ENCODE assay signal across 9 mouse cellular contexts in the genomic region with DNA sequence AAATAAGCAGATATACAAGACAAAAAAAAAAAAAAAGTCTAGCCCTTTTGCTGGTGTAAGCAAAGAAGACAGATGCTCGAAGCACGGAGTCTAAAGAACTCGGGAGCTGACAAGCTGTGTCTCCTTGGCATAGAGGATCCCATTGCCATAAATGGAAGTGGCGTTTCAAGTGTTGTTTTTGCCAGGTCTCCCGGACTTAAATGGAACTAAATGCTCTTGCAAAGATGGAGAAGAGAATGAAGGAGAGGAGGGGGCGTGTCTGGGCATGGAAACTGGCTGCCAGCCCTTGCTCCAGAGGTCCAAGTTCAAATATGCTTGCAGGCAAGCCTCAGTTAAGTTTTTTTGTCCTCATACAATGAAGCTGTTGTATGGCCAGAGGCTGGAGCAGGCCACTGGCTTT. TPM values are rescaled to one million over a fixed set of nuclear protein-coding genes. Genes with fewer than 3 reads are reported as not detected.
DNase-seq lines count a peak whose midpoint lies in the region; ATAC-seq and TF ChIP-seq lines count a peak whose summit lies in the region.
"Had no signal": no experiment of that assay in that cellular context is flagged by ENCODE, and none has a peak within 500 bp of the region (broad histone marks: within the 10 kb centered on the region; RNA-seq: fewer than 3 reads in every experiment).

No protein-coding gene starts in this region.

- ATAC-seq in heart, embryonic 13.5 days (ENCODE audit: extremely low read depth, insufficient number of reproducible peaks, low FRiP score, low TSS enrichment) = no peak; the same call in 1 of the 2 replicates

- no peak for TF ChIP-seq POLR2A in testis, adult 2 months (IDR thresholded peaks at IDR 0.05; ENCODE audit: control insufficient read depth, low read depth, low read length)
- no peak for TF ChIP-seq POLR2A in kidney, adult 2 months (IDR thresholded peaks at IDR 0.05; ENCODE audit: low read depth, low read length)

- H3K27me3 ChIP-seq in heart, embryonic 13.5 days (replicated peaks) = peaks cover 4% of the 10 kb centered on the region
- H3K27me3 ChIP-seq in testis, adult 2 months (ENCODE audit: control insufficient read depth, insufficient read depth, low read length) = no peaks in the 10 kb centered on the region
- no peaks in the 10 kb centered on the region for H3K27me3 ChIP-seq in kidney, adult 2 months (replicated peaks; ENCODE audit: control insufficient read depth, insufficient read depth, low read length)
- H3K27me3 ChIP-seq: liver, embryonic 13.5 days had no signal

- H3K9me3 ChIP-seq in heart, embryonic 13.5 days = no peaks in the 10 kb centered on the region
- H3K9me3 ChIP-seq: liver, embryonic 13.5 days had no signal

- TF ChIP-seq CTCF in testis, adult 2 months (IDR thresholded peaks at IDR 0.05; ENCODE audit: control insufficient read depth, insufficient read depth, insufficient replicate concordance, low read depth, low read length) = no peak
- TF ChIP-seq CTCF in kidney, adult 2 months (conservative IDR thresholded peaks at IDR 0.05; ENCODE audit: insufficient read depth, insufficient read length, low read depth, low read length) = no peak

- H3K4me2 ChIP-seq in heart, embryonic 13.5 days = peak overlapping the region; percentile 45
- H3K4me2 ChIP-seq: liver, embryonic 13.5 days had no signal

- no peak for DNase-seq in heart, adult 8-10 months (ENCODE audit: low spot score)
- DNase-seq in testis, postnatal 10 days (ENCODE audit: low spot score) = no peak
- peak; percentile 68 for DNase-seq in kidney, adult 2 months
- DNase-seq in telencephalon, adult 2 months (ENCODE audit: low read depth, low spot score) = peak; percentile 68
- no peak for DNase-seq in spleen, adult 12 weeks (ENCODE audit: low spot score)
- no peak for DNase-seq in neural tube, embryonic 10.5 days (ENCODE audit: extremely low spot score, low spot score)
- DNase-seq: liver, embryonic 13.5 days had no signal

- H3K9ac ChIP-seq in heart, embryonic 13.5 days = 0 out of 2 replicates have a peak overlapping the region, but pooled peaks have one; percentile 7
- H3K9ac ChIP-seq: liver, embryonic 13.5 days had no signal

- H3K4me1 ChIP-seq in heart, embryonic 13.5 days = peaks cover 41% of the 10 kb centered on the region
- no peaks in the 10 kb centered on the region for H3K4me1 ChIP-seq in testis, adult 2 months (ENCODE audit: control insufficient read depth, insufficient read depth, low read length)
- peaks cover 9% of the 10 kb centered on the region for H3K4me1 ChIP-seq in kidney, adult 2 months (ENCODE audit: control insufficient read depth, insufficient read depth, low read length)

- no peaks in the 10 kb centered on the region for H3K36me3 ChIP-seq in heart, embryonic 13.5 days
- H3K36me3 ChIP-seq in testis, adult 2 months (ENCODE audit: control insufficient read depth, insufficient read depth, low read length) = no peaks in the 10 kb centered on the region
- no peaks in the 10 kb centered on the region for H3K36me3 ChIP-seq in kidney, adult 2 months (ENCODE audit: control insufficient read depth, insufficient read depth, low read length)
- H3K36me3 ChIP-seq: liver, embryonic 13.5 days had no signal

- 27% methylated on average over 6 of the region's 6 CpGs for WGBS in heart, embryonic 13.5 days
- WGBS in kidney, adult 2 months = 34% methylated on average over 6 of the region's 6 CpGs

- peak overlapping the region; percentile 32; the same call in 1 of the 2 replicates for H3K27ac ChIP-seq in heart, embryonic 13.5 days (replicated peaks)
- H3K27ac ChIP-seq in testis, adult 2 months (ENCODE audit: control insufficient read depth, insufficient read depth, low read depth, low read length) = no peak overlapping the region
- no peak overlapping the region for H3K27ac ChIP-seq in kidney, adult 2 months (ENCODE audit: insufficient read depth, low read depth, low read length)
- H3K27ac ChIP-seq: liver, embryonic 13.5 days had no signal

- 0 out of 2 replicates have a peak overlapping the region, but pooled peaks have one; percentile 3 for H3K4me3 ChIP-seq in heart, embryonic 13.5 days
- H3K4me3 ChIP-seq in testis, adult 2 months (ENCODE audit: control insufficient read depth, low read depth, low read length) = peak overlapping the region; percentile 76
- H3K4me3 ChIP-seq in kidney, adult 2 months (ENCODE audit: insufficient read depth, low read depth, low read length) = no peak overlapping the region
- H3K4me3 ChIP-seq: liver, embryonic 13.5 days had no signal

RNA-seq across cellular contexts. Expression of gene Tmigd3, which starts 1.3 kb away (rescaled TPM):
- 0.42 and 0.56 TPM in 2 replicates for polyA plus RNA-seq in heart, embryonic 13.5 days (2015; fragmentation: Nextera tagmentation; extraction: Ambion mirVana)
- total RNA-seq in heart, adult 8-10 months (2022) = under 1 TPM in 3 of 4 experiments, not detected in 1; 0.27 to 0.62 (median 0.41) TPM
- 290 and 388 TPM in 2 replicates for polyA plus RNA-seq in testis, adult 2 months (2012; rRNA removed)
- polyA plus RNA-seq in kidney, adult 2 months (2012; rRNA removed) = 0.28 TPM in 1 of 2 replicates, not detected in the other

RNA-seq across cellular contexts. Expression of gene Adora3, which starts 1.4 kb away (rescaled TPM):
- 0.11 and 0.17 TPM in 2 replicates for polyA plus RNA-seq in heart, embryonic 13.5 days (2015; fragmentation: Nextera tagmentation; extraction: Ambion mirVana)
- under 1 TPM in 3 of 4 experiments, not detected in 1; 0.25 to 0.44 (median 0.32) TPM for total RNA-seq in heart, adult 8-10 months (2022)
- polyA plus RNA-seq in testis, adult 2 months (2012; rRNA removed) = 10.9 and 13.6 TPM in 2 replicates
- 0.19 and 0.20 TPM in 2 replicates for polyA plus RNA-seq in kidney, adult 2 months (2012; rRNA removed)

Comparison
In these comparisons a context has a peak if more than half of its experiments do, and no peak if none do; other contexts are left out.
1. DNase-seq: peak in kidney, adult 2 months (single experiment) and telencephalon, adult 2 months (single experiment); none in heart, adult 8-10 months (single experiment), testis, postnatal 10 days (single experiment), spleen, adult 12 weeks (single experiment) and neural tube, embryonic 10.5 days (single experiment).
2. RNA of gene Tmigd3, which starts 1.3 kb away (polyA plus RNA-seq): 290 to 388 TPM in testis, adult 2 months; 0.42 to 0.56 TPM in heart, embryonic 13.5 days and 0.28 TPM in kidney, adult 2 months; every median in the first group is over 100 times any median in the second.